Mouse (Mus musculus) liver, embryonic 15.5 days (tissue): ENCODE data around the gene Aco1. TPM values are rescaled to one million over a fixed set of nuclear protein-coding genes. Genes with fewer than 3 reads are reported as not detected.

Experiments used
- ATAC-seq: fragments of 200-750 bp; cut with Nextera tagmentation; 2 replicates; pipeline ENCODE4 v1.8.0; 2017; ENCODE audit warnings: moderate number of reproducible peaks, mild to moderate bottlenecking, moderate library complexity; ENCODE audit not compliant: insufficient read depth
- H3K27ac ChIP-seq: fragments of 300-500 bp; sonication (generic); replicated peaks from 2 replicates; pipeline ENCODE4 v1.5.1; 2015; ENCODE audit warnings: mild to moderate bottlenecking, inconsistent platforms
- H3K27me3 ChIP-seq: fragments of 300-500 bp; sonication (generic); 2 replicates; pipeline ENCODE4 v1.6.1; 2015; ENCODE audit warnings: mild to moderate bottlenecking, inconsistent platforms
- H3K36me3 ChIP-seq: fragments of 300-500 bp; sonication (generic); replicated peaks from 2 replicates; pipeline ENCODE4 v1.6.1; 2015; ENCODE audit warnings: moderate library complexity, mild to moderate bottlenecking, inconsistent platforms
- H3K4me1 ChIP-seq: fragments of 300-500 bp; sonication (generic); replicated peaks from 2 replicates; pipeline ENCODE4 v1.6.1; 2015; ENCODE audit warnings: inconsistent platforms
- H3K4me2 ChIP-seq: fragments of 300-500 bp; sonication (generic); 2 replicates; pipeline ENCODE4 v1.6.1; 2015; ENCODE audit warnings: moderate library complexity, mild to moderate bottlenecking, inconsistent platforms
- H3K4me3 ChIP-seq: fragments of 300-500 bp; sonication (generic); replicated peaks from 2 replicates; pipeline ENCODE4 v1.5.1; 2015; ENCODE audit warnings: mild to moderate bottlenecking, inconsistent platforms
- H3K9ac ChIP-seq: fragments of 300-500 bp; sonication (generic); 2 replicates; pipeline ENCODE4 v1.6.1; 2015; ENCODE audit warnings: moderate library complexity, mild to moderate bottlenecking, inconsistent platforms
- H3K9me3 ChIP-seq: fragments of 300-500 bp; sonication (generic); replicated peaks from 2 replicates; pipeline ENCODE4 v1.6.1; 2016; ENCODE audit warnings: inconsistent platforms
- WGBS: fragments of 180-500 bp; shearing (Covaris S2); methylation state at CpG from one replicate; pipeline ENCODE4 v1.1.7; 2015; ENCODE audit warnings: mixed read lengths; ENCODE audit not compliant: insufficient replicate concordance; 5-methylcytosine and 5-hydroxymethylcytosine counted together
- polyA plus RNA-seq: library from polyadenylated mRNA; unstranded; fragments of >200 nt; fragmentation: Nextera tagmentation; extraction: Ambion mirVana; gene quantifications from 2 replicates; pipeline ENCODE4 v1.2.1, GENCODE M21; 2015

Gene Aco1
- polyA plus RNA-seq, 1 experiment from 2014 or later: 34.1 TPM

DNA sequence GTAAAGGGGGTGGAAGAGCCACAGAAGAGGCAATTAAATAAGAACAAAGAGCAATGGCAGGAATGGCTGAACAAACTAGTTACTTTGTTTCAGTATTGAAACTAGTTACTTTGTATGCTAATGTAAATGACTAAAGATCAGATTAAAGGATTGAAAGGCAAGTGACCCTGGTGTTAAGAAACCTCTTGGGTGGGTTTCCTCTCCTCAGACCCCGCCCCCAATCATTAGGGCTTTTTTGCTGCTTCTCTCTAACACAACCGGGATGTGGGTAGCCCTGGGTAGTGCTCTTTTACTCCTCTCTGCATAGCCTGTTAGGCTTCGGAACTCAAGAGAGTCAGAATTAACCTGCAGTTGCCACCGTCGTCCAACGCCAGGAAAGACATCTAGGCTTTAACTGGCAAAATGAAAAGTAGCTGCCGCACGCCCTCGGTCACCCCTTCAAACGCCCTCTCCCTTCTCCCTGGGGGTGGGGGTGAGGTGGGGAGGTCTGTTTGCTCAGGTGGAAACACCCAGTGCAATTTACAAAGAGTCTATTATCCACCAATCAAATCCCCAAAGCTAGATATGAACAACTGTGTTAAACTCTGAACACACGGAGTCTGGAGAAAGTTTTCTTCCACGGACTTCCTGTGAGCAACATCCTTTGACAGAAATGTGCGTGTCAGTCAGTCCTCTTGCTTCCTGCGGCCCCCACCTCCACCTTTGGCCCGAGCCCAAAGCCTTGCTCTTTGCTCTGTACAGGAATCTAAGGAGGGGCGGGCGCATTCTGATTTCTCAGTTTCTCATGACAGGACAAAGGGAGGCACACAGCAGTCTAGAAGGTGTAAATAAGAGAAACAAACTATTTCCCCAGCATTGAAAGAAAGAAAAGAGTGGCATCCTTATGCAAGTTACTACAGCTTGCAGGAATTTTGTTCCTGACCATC, 95.9 kb downstream of the Aco1 start:
- H3K27me3 ChIP-seq: no peaks in the 10 kb centered on the region
- no peaks in the 10 kb centered on the region for H3K9me3 ChIP-seq
- peak overlapping the region; percentile 67 for H3K4me3 ChIP-seq
- H3K36me3 ChIP-seq: no peaks in the 10 kb centered on the region
- peak; percentile 49 for ATAC-seq
- H3K27ac ChIP-seq: peak overlapping the region; percentile 48
- peak overlapping the region; percentile 76 for H3K4me2 ChIP-seq
- WGBS: 3% methylated on average over 17 of the region's 17 CpGs
- peaks cover 14% of the 10 kb centered on the region for H3K4me1 ChIP-seq
- H3K9ac ChIP-seq: peak overlapping the region; percentile 36

DNA sequence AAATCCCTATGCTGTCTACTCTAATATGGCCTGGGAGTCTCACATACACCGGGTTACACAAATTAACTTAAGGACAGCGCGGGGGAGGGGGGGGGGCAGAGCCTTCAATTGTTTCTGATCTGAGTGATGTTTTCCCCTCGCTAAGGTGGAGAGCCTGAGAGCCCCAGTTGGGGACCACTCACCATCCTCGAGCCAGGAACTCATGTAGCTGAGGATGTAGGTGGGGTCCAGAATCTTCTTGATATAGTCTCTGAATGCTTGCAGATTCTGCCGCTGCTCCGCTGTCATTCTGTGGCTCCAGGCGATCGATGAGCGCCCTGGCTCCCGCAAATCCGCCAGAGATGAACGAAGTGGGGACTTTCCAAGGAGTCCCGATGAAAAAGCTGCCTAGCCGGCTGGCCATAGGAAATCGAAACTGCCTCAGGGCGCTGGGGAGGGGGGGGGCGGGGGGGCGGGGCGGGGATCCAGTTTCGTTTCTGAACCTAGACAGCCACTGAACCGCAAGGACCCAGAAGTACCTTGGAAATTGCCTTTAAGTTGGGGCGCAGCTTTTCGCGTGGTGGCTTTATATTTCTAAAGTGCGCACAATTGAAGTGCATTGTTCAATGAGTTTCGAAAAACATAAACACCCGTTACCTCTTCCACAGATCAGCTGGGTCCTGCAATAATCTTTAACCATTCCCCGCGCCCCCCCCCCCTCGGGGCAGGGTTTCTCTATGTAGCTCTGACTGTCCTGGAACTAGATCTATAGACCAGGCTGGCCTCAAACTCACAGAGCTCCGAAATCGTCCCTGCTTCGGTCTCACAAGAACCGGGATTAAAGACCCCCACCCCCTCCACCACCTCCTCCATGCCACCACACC, 96.8 kb downstream of the Aco1 start, which contains the start of gene Ddx58:
Gene Ddx58, minus strand, starts transcription at position 420 of the 863 bp plus-strand sequence.
- H3K9me3 ChIP-seq: no peaks in the 10 kb centered on the region
- H3K4me2 ChIP-seq: peak within 1 kb of the TSS; percentile 76
- WGBS: 3% methylated on average over 35 of the region's 35 CpGs
- no peaks in the 10 kb centered on the region for H3K36me3 ChIP-seq
- H3K27me3 ChIP-seq: no peaks in the 10 kb centered on the region
- H3K9ac ChIP-seq: peak within 1 kb of the TSS; percentile 36
- H3K4me1 ChIP-seq: peaks cover 14% of the 10 kb centered on the region
- H3K4me3 ChIP-seq: peak within 1 kb of the TSS; percentile 67
- ATAC-seq: peak; percentile 61; the same call in 1 of the 2 replicates
- peak within 1 kb of the TSS; percentile 48 for H3K27ac ChIP-seq

DNA sequence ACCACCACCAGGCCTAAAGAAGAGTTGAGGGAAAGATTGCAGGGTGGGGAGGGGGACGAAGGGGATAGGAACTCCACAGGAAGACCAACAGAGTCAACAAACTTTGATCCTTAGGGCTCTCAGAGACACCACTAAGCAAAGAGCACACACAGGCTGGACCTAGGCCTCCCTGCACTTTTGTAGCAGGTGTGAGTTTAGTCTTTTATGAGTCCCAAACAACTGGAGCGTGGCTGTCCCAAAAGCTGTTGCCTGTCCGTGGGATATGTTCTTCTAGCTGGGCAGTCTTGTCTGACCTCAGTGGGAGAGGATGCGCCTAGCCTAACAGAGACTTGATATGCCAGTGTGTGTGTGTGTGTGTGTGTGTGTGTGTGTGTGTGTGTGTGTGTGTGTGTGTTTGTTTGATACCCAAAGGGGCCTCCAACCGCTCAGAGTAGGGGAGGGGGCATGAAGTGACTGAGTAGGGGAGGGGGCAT, 97.4 kb downstream of the Aco1 start:
- Histone ChIP-seq H3K36me3 (no peaks in the 10 kb centered on the region), H3K27ac (no peak overlapping the region), H3K9ac (no peak overlapping the region), H3K27me3 (no peaks in the 10 kb centered on the region), H3K4me1 (peaks cover 14% of the 10 kb centered on the region), H3K9me3 (no peaks in the 10 kb centered on the region), H3K4me3 (peak overlapping the region; percentile 67), H3K4me2 (peak overlapping the region; percentile 76)
- 36% methylated on average over 5 of the region's 5 CpGs for WGBS
- ATAC-seq: peak; percentile 19; the same call in 1 of the 2 replicates

DNA sequence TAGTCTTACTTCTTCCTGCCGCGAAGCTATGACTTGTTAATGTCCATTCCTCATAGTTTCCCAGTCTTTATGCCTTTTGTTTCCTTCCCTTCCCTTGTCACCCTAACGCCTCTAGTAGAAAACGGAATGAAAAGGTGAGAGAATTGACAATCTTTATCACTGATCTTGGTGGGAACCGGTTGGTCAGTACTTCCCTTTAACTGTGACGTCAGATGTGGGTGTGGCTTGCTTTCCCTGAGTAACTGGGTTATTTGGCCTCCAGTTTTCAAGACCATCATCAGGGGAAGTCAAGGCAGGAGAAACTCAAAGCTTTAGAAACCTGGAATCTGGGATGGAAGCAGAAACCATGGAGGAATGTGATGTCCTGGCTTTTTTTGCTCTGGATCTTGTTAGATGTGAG, 99.0 kb downstream of the Aco1 start:
- Histone ChIP-seq H3K36me3 (no peaks in the 10 kb centered on the region), H3K4me3 (no peak overlapping the region), H3K27me3 (no peaks in the 10 kb centered on the region), H3K27ac (no peak overlapping the region), H3K9ac (no peak overlapping the region), H3K9me3 (no peaks in the 10 kb centered on the region), H3K4me1 (peaks cover 14% of the 10 kb centered on the region), H3K4me2 (no peak overlapping the region)
- no peak for ATAC-seq
- WGBS: 44% methylated on average over 6 of the region's 6 CpGs

DNA sequence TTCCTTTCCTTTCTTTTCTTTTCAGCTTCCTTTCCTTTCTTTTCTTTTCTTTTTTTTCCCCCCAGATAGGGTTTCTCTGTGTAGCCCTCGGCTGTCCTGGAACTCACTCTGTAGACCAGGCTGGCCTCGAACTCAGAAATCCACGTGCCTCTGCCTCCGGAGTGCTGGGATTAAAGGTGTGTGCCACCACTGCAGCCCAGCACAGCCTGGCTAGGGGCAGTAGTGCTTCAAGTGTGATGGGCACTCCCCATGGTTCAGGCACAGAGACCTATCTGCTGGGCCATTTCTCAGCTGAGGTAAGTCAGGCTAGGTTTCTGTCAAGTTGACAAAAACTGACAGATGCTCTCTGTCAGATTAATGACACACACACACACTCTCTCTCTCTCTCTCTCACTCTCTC, 100.1 kb downstream of the Aco1 start:
- Histone ChIP-seq H3K4me3 (no peak overlapping the region), H3K27me3 (no peaks in the 10 kb centered on the region), H3K27ac (no peak overlapping the region), H3K9me3 (no peaks in the 10 kb centered on the region), H3K36me3 (no peaks in the 10 kb centered on the region), H3K4me1 (peaks cover 14% of the 10 kb centered on the region), H3K4me2 (no peak overlapping the region), H3K9ac (no peak overlapping the region)
- ATAC-seq: no peak
- WGBS: 71% methylated on average over 4 of the region's 4 CpGs

DNA sequence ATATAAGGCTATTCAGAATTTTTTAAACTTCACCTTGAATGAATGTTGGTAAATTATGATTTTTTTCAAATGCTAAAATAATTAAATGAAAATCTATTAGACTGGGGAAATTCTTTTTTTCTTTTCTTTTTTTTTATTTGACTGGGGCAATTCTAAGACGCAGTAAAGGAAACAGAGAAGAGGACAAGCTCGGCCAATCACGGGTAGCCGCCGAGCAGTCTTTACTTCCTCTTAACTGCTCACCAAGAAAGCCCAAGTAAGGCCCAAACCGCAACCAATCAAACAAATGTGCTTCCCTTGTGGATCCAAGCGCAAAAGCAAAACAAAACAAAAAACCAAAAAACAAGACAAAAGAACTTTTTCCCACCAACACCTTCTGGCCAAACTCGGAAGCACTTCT, 101.2 kb downstream of the Aco1 start:
- H3K27ac ChIP-seq: no peak overlapping the region
- no peak overlapping the region for H3K9ac ChIP-seq
- ATAC-seq: no peak
- no peaks in the 10 kb centered on the region for H3K9me3 ChIP-seq
- H3K4me1 ChIP-seq: peaks cover 6% of the 10 kb centered on the region
- H3K36me3 ChIP-seq: no peaks in the 10 kb centered on the region
- H3K4me3 ChIP-seq: no peak overlapping the region
- WGBS: 31% methylated on average over 8 of the region's 8 CpGs
- no peak overlapping the region for H3K4me2 ChIP-seq
- H3K27me3 ChIP-seq: no peaks in the 10 kb centered on the region

Other genes starting within 250 kb of the Aco1 start
- gene Ddx58, start 96.7 kb downstream of the Aco1 start, polyA plus RNA-seq: 4.5 and 5.0 TPM in 2 replicates
- 10.6 and 17.5 TPM in 2 replicates for gene Smim27, start 126.5 kb downstream of the Aco1 start, polyA plus RNA-seq
- 13.5 and 14.1 TPM in 2 replicates for gene Topors, start 126.8 kb downstream of the Aco1 start, polyA plus RNA-seq
- gene Ndufb6, start 136.3 kb downstream of the Aco1 start, polyA plus RNA-seq: 139 and 155 TPM in 2 replicates